Mouse (Mus musculus) brain, embryonic 18.5 days (tissue): Measurements from ENCODE around the gene Atg4a-ps.
"Not testable (repeated sequence)": the region's sequence is repeated elsewhere in the genome, so short reads cannot be mapped to it uniquely, and the experiment has no call there.

Experiments used
- DNase-seq: peaks from one replicate; pipeline ENCODE4 v3.0.0-alpha.2; 2012; ENCODE audit warnings: low read depth, low spot score

Gene Atg4a-ps

DNA sequence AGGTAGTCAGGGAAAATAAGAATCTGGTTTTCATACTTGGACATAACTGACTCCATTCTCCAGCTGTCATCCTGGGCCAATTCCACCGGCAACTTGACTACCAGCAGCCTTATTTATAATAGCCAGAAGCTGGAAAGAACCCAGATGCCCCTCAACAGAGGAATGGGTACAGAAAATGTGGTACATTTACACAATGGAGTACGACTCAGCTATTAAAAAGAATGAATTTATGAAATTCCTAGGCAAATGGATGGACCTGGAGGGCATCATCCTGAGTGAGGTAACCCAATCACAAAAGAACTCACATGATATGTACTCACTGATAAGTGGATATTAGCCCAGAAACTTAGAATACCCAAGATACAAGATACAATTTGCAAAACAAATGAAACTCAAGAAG lies at the start of gene Atg4a-ps:
Atg4a-ps (minus strand) TSS at position 101 of the 400 bp plus-strand sequence.
- not testable (repeated sequence) for DNase-seq

DNA sequence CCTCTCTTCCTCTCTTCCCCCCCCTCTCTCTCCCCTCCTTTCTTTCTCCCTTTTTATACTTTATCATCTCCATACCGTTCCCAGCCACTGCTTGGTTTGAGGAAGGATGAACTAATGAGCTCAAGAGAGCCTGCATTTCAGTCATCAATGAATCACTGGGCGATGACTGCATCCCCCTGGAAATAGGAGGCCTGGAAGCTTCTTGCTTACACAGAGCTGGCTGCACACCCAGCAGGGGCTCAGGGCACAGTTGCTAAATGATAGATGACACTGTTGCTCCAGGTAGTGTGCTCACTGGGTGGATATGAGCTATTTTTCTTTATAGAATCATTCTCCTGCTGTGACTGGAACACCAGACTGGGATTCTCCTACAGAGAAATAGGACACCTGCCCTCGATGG lies 49.7 kb upstream of the Atg4a-ps start:
- DNase-seq, result no peak

DNA sequence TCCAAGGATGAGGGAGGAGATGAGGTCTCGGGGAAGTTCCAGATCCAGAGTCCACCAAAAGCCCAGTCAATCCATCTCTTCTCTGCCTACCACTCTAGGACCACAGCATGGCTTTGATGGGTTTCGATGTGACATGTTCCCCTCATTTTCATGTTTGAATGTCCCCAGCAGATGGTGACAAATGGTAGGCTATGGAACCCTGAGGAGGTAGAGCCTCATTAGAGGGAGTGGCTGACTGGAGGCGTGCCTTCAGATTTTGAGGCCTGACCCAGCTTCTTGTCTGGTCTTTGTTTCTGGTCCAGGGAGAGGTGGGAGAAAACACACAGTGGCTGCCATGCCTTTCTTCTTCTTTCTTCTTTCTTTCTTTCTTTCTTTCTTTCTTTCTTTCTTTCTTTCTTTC lies 44.6 kb upstream of the Atg4a-ps start:
- DNase-seq, result no peak

DNA sequence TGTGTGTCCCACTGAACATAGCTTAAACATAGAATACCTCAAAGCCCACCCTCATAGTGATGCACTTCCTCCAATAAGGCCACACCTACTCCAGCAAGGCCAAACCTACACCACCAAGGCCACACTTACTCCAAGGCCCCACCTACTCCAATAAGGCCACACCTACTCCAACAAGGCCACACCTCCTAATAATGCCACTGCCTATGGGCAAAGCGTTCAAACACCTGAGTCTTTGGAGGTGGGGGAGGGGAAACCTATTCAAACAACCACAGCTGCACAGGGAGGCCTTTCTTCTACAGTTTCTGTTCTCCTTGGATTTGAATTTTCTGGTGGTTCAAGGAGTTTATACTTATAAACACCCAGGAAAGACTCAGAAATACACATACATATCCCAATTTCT lies 43.2 kb upstream of the Atg4a-ps start:
- DNase-seq, result no peak

DNA sequence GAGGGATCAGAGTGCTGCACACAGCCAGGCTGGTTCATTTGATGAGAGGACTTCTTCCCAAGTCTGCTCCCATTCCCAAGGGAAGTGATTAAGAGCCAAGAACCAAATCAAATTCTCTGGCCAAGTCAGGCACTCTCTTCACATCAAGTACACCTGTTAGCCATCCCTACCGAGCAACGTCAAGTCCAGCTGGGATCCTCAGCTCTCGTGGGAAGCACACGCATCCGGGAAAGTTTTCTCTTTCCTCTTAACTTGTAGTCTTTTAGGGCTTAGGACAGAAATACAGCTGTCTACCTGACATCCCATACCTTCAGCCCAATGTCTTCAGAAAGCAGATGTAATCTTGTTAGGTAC lies 38.1 kb upstream of the Atg4a-ps start:
- DNase-seq, result no peak

DNA sequence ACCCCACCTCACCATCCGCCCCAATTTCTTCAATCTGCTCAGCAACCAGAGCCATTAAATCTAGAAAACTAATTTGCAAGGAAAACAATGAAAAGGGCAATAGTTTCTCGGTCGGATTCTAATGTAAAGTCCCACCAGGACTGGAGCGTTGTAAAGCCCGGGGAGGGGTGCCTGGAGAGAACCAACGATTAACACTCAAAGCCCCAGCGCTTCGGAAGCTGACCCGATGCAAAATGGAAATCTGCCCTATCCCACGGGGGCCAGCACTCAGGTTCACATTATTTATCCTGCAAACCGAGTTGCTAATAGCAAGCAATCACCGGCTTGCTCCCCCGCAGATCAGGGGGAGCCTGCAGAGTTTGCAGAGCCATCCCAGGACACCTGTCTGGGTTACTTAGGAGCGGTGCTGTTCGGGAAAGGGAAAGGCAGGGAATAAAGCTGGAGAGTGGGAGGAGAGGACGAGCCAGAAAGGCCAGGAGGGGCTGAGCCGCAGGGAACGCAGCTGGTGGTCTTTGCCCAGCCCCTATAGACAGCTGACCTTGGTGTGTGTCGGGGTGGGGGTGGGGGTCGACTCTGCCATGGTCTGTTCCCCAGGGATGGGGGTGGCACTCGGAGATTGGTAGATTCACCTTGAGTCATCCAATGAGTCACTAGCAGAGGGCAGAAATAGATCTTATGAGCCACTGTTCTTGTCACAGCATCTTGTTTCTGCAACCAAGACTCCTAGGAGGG lies 37.5 kb upstream of the Atg4a-ps start:
- no peak for DNase-seq

DNA sequence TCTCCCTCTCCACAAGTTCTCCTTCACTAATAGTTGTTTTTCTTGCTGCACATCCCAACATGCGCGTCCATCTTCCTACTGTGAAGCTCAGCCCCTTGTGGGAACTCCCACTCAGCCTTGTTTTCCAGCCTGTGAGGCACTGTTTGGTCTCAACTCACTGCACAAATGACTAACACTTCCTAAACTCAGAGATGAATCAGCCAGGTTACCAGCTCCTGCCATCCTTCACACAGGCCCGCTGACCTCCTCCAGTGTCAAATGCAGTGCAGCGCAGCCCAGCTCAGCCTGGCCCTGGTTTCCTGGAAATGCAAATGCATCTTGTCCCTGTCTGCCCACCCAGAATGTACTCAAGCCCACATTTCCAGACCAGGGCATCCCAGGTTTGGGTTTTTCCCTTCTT lies 36.6 kb upstream of the Atg4a-ps start:
- no peak for DNase-seq

DNA sequence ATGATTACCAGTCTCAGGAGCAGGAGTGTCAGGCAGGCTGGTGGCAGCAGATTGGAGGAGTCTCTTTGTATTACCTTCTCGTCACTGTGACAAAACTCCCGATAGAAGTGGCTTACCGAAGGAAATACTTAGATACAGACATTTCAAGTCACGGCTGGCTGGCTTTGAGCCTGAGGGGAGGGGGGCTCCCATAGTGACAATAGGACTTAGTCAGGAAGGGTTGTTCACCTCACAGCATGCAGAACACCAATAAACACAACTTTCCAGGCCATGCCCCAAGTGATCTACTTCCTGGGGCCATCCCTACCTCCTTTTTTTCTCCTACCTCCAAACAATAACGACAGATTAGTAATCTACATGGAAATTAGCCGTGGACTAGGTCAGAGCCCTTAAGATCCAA lies 32.9 kb upstream of the Atg4a-ps start:
- no peak for DNase-seq

DNA sequence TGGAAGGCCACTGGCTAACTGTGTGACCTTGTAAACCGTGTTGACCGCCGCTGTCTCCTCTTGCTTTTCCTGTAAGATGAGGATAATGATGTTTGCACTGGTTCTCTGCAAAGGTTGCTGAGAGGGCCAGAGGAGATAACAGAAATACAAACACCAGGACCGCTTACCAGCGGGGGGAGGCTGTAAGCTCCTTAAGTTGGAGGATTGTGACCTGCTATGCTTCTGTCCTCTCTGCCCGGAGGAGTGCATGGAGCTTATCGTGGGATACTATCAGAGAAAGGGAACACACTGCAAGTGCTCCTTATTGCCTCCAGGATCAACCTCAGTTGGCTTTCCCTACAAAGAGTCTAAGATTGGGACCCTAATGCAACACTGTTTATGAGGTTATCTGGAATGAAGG lies 26.8 kb upstream of the Atg4a-ps start:
- DNase-seq, result no peak

DNA sequence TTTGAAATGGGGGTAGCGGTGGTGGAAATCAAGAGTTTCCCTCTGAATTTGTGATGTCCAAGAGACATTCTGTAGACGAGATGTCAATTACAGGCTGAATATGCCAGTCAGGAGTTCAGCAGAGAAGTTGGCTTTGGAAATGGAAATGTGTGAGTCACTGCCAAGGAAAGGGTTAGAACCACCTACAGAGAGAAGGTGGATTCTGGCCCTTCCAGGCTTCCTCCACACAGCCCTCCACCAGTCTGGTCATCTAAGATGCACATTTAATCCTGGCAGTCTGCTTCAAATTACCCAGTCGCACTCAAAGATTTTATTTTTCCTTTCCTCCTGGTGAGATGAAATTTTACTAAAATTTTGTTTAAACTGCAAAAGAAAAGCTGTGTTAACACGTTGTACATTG lies 26.2 kb upstream of the Atg4a-ps start:
- DNase-seq, result no peak

DNA sequence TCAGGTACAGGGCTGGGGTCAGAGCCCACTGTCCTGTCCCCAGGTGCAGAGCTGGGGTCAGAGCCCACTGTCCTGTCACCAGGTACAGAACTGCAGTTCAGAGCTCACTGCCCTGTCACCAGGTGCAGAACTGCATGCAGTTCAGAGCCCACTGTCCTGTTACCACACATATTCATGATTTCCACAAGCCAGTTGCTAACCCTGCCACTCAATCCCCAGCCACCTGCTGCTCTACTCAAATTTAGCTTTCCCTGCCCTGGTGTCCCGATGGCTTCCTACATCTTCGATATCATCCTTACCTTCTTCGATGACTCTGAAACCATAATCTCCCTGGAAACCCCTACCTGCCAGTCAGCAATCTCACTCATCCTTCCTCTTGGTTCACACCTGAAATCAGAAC lies 17.5 kb upstream of the Atg4a-ps start:
- no peak for DNase-seq

DNA sequence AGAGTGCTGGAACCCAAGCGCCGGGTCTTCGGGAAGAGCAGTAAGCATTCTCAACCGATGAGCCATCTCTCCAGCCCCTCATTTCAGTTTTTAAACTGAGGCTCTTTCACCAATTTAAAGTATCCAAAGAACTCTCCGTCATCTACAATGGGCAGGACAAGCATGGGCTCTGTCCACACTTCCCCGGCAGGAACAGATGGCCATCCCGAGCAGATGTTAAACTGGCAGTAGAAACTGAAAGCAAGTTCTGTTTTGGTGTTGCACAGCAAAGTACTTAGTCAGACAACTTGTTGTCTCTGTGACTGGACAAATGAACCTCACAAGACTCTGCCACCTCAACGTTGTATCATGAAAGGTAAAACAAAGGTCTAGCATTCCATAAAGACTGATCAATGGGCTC lies 15.8 kb upstream of the Atg4a-ps start:
- DNase-seq, result no peak

DNA sequence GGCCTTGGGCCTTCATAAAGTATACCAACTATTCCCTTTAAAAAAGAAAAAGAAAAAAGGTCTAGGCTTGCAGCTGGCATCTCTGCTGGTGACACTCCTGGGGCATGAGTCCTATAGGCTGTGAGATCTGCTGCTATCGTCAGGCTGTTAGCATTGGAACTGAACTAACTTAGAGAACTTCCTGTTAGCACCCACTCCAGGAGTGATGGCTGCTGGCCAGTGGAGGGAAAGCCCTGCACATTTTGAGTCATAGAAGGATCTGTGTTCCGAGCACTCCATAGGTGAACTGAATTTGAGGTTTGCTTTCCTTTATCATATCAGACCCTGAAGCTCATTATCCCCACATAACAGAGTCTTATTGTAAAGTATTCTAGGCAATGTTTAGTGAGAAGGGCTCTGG lies 14.1 kb upstream of the Atg4a-ps start:
- no peak for DNase-seq

DNA sequence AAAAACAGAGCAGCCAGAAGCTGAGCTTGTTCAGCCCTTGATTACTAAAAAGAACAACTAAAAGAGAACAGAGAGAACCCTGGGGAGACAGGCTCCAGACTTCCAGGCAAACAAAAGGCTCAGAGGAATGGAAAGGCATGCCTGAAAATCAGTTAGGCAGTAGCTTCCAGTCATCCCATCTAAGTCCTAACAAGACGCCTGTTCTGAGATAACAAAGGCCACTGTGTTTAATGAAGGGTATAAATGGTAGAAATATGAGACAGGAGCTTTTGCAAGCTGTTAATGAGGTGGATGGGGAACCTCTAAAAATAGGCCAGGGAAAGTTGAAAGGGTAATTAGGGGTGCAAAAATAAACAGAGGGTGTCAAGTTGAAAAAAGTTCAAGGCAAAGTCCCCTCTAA lies 4.5 kb upstream of the Atg4a-ps start:
- no peak for DNase-seq

DNA sequence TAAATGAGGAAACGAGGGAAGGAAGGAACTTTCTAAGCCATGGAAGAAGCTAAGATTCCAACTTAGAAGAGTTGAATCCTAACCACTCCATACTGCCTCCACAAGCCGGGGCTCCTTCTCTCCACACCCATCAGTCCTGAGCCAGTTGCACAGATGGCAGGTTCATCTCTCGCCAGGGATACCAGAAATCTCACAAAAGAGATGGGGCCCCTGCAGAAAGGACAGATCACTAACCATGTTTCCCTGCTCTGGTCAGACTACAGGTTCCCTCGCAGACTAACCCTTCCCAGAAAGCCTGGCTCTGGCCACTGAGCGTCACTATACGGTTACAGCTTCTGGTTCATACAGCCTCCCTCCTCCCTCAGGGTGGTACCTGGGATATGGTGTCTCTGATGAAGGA lies 3.8 kb upstream of the Atg4a-ps start:
- DNase-seq, result no peak

DNA sequence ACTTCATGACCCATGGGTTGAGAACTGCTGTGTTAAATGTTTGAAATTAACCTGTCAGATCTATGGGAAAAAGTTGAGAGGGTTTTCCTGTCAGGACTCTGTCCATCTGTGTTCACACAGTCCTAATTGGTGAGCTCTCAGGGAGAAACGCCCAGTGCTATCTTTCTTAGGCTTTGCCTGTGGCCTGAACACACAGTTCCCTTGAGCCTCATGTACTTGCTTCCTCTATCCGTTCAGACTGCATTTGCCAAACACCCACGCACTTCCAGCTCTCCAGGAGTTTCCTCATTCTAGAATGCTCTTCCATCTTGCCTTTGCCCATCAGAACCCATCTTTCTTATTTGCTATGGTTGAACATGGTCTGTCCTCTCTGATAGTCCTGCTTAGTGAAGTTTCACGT lies 2.6 kb upstream of the Atg4a-ps start:
- no peak for DNase-seq

DNA sequence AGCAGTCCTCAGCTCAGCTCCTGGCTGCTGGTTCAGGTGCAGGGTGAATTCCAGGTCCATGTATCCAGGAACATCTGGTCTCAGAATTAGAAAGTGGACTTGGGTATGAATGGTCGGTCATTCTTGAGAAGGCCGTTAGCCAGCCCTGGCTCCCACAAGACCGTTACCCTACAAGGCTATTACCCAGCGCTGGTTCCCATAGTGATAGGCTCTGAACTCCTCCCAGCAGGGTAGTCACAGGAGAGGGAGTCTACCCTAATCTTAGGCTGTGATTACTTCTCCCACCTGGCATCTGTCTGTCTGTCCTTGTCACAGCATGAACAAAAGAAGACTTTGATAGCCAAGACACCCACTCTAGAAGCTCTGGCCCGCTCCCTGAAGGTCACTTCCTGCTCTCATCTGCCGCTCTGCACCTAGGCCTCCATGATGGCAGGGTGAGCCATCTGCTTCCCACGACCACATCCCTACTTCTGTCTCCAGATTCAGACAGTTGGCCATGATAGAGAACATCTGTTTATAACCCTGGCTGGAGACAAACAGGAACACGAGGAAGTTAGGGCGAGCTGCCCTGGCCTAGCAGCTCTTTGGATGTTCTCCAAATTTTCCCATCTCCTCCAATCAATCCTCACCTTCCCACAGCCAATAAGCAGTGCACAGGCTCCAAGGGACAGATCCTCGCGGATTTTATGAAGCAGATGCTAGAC lies 1.4 kb upstream of the Atg4a-ps start:
- no peak for DNase-seq

DNA sequence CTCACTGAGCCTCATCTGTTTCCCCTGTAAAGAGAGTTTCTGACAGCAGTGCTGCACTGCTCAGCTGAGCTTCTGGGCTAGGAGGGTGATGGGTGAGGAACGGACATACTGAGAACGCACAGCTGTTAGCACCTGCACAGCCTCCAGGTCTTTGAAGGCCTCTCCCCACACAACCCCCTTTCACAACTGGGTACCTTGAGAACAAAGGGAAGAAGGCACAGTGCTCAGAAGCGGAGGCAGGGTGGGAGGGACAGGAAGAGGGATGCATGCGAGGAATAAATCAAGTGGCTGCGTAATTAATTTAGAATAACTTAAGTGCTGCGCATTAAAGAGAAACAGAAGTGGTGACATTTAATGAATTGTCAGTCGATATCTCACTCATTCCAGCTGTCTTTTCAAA lies 4.6 kb downstream of the Atg4a-ps start:
- no peak for DNase-seq

DNA sequence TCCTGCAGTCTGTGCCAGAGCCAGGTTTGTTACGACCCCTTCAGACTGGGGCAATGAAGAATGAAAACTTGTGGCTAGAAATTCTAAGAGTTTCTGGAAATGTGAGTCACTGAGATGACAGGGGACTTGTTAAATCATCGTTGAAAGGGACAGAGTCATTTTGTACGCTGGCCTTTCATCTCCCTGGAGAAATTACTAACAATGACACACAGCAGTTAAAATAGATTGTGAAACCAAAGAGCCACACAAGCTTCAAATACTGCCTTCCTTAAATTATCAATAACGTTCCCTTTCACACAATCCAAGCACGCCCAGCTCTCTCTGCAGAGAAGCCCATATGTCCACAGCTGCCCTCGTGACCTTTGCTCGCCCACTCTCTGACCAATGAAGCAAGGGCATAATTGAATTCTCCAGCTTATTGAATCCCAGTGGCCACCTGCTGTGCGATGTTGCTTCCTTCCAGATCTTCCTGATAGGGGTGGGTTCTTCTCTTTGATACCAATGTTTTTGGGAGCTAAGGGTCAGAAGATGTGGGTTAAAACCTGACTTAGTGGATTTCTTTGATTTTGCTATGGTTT lies 5.6 kb downstream of the Atg4a-ps start:
- DNase-seq, result no peak

DNA sequence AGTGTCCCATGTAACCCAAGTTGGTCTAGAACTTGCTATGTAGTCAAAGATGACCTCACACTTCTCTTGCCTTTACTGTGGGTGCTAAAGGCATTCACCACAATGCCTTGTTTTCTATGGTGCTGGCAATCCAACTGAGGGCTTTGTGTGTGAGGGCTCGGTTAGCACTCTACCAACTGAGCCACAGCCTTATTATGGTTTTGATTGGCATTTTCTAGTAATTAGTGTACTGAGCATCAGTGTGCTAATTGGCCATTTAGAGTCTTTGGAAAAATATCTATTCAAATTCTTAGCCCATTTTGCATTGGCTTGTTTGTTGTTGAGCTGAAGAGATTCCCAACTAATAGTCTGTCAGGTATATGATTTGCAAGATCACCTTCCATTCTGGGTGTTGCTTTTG lies 8.2 kb downstream of the Atg4a-ps start:
- no peak for DNase-seq

DNA sequence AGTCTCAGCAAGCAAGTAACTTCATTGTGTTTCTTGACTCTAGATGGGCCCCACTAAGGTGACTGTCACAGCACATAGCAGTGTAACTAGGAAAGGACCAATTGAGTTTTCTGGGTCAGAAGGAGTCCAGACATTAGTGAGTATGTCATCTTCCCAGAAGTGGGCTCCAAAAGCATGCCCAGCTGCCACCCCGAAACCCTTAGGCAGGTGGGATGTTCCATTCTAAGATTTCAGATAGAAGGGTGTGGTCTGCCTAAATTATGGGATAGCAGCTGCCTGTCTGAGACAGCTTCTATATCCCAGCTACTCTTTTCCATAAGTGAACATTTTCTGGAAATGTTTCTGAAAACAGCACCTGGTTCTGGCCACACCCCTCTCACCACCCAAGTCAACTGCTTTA lies 11.6 kb downstream of the Atg4a-ps start:
- no peak for DNase-seq

DNA sequence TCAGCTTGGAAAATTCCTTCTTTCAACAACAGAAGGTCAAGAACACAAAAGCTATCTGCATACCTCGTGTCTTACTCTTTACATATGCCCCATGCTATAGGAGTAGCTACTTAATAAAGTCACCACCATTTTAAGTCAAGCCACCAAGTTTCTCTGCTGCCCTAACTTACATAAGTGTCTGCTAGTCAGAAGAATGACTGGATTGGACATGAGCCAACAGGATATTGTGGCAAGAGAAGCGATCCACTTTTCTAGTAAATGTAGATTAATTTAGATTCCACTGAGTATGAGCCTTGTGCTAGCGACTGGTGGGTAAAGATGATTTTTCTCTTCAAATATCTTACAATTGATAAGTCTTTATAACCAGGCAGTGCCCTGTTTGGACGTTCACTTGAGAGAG lies 12.0 kb downstream of the Atg4a-ps start:
- no peak for DNase-seq

DNA sequence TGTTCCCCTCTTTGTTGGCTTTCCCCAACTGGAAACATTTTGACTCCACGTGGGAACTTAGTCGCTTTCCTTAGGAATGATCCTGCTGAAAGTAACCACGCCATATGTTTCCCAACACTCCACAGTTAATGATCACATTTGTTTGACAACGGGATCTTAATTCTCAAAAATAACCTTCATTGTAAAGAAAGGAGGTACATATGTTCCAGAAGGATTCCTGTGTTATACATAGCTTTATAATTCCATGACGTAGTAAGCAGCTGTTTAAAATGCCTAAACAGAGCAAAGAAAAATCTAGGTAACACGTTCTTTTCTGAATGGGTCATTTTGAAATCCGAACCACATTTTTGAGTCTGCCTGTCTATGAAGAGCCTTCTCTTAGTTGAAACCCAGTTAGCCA lies 12.7 kb downstream of the Atg4a-ps start:
- no peak for DNase-seq
